Mouse (Mus musculus) left cerebral cortex, adult 11 months (tissue): ENCODE results near the gene 2410002F23Rik.
"Not testable (repeated sequence)": the region's sequence is repeated elsewhere in the genome, so short reads cannot be mapped to it uniquely, and the experiment has no call there.

Source experiments
- DNase-seq: peaks from one replicate; pipeline ENCODE4 v3.0.0; 2022; ENCODE audit warnings: low spot score

The 2410002F23Rik gene

GRCm38 (mm10) chr7:44262791-44263643 is 16.5 kb downstream of the 2410002F23Rik start:
- DNase-seq = peak; percentile 88

- no peak for DNase-seq
These were observed 21.6 kb downstream of the 2410002F23Rik start for GRCm38 (mm10) chr7:44268117-44268516.

- DNase-seq = no peak
These were observed 22.9 kb downstream of the 2410002F23Rik start for GRCm38 (mm10) chr7:44269397-44269796.

GRCm38 (mm10) chr7:44271309-44271708 is 24.8 kb downstream of the 2410002F23Rik start:
- no peak for DNase-seq

GRCm38 (mm10) chr7:44272546-44272945 is 26.0 kb downstream of the 2410002F23Rik start:
- DNase-seq = no peak

GRCm38 (mm10) chr7:44273446-44273845 is 26.9 kb downstream of the 2410002F23Rik start:
- no peak for DNase-seq

GRCm38 (mm10) chr7:44274096-44274495 is 27.6 kb downstream of the 2410002F23Rik start:
- no peak for DNase-seq

GRCm38 (mm10) chr7:44275546-44275945 is 29.0 kb downstream of the 2410002F23Rik start:
- DNase-seq = no peak

- no peak for DNase-seq
These were observed 30.1 kb downstream of the 2410002F23Rik start for GRCm38 (mm10) chr7:44276461-44277249.

GRCm38 (mm10) chr7:44277250-44277622 is 30.7 kb downstream of the 2410002F23Rik start:
- peak; percentile 56 for DNase-seq

GRCm38 (mm10) chr7:44280959-44281358 is 34.4 kb downstream of the 2410002F23Rik start:
- DNase-seq = no peak

GRCm38 (mm10) chr7:44281586-44281985 is 35.1 kb downstream of the 2410002F23Rik start:
- DNase-seq = no peak

GRCm38 (mm10) chr7:44287760-44288159 is 41.2 kb downstream of the 2410002F23Rik start:
- DNase-seq = no peak

- no peak for DNase-seq
These were observed 44.5 kb downstream of the 2410002F23Rik start for GRCm38 (mm10) chr7:44290986-44291385.

GRCm38 (mm10) chr7:44291418-44291817 is 44.9 kb downstream of the 2410002F23Rik start:
- no peak for DNase-seq

- not testable (repeated sequence) for DNase-seq
These were observed 51.0 kb downstream of the 2410002F23Rik start for GRCm38 (mm10) chr7:44297501-44297900.
